Mouse (Mus musculus): ENCODE measurements at regions not wholly inside any gene's neighbourhood (a gene's known extent, or its start where the extent isn't known, plus 50 kb on each side); places are given as distances from the start of the nearest gene placed in this dataset.

- Histone ChIP-seq H3K9me3 (ENCODE audit: control insufficient read depth, low read length) (no peaks in the 10 kb centered on the region), H3K27ac (ENCODE audit: low read depth) (no peak overlapping the region), H3K4me3 (ENCODE audit: low read depth, low read length) (no peak overlapping the region), H3K4me1 (replicated peaks; ENCODE audit: control insufficient read depth, insufficient read depth, low read length) (no peaks in the 10 kb centered on the region), H3K9ac (ENCODE audit: low read length) (no peak overlapping the region), H3K36me3 (ENCODE audit: control insufficient read depth, insufficient read depth, low read length) (no peaks in the 10 kb centered on the region), H3K27me3 (replicated peaks; ENCODE audit: control insufficient read depth, insufficient read depth, low read length) (no peaks in the 10 kb centered on the region), H3K4me2 (ENCODE audit: low read length) (no peak overlapping the region)
- 77% methylated on average over 5 of the region's 5 CpGs for WGBS
- DNase-seq (ENCODE audit: low spot score) (no peak), ATAC-seq (replicated peaks; ENCODE audit: low FRiP score, low TSS enrichment, low read depth) (no peak)
These were observed 360.2 kb upstream of the Fbxo33 start for GRCm38 (mm10) chr12:59579694-59580093.

GRCm38 (mm10) chr12:59563960-59564359 lies 344.4 kb upstream of the Fbxo33 start:
- no peaks in the 10 kb centered on the region for H3K27me3 ChIP-seq (replicated peaks; ENCODE audit: control insufficient read depth, insufficient read depth, low read length)
- no peaks in the 10 kb centered on the region for H3K9me3 ChIP-seq (ENCODE audit: control insufficient read depth, low read length)
- H3K4me1 ChIP-seq (replicated peaks; ENCODE audit: control insufficient read depth, insufficient read depth, low read length): no peaks in the 10 kb centered on the region
- ATAC-seq (replicated peaks; ENCODE audit: low FRiP score, low TSS enrichment, low read depth) (no peak), DNase-seq (ENCODE audit: low spot score) (no peak)
- 83% methylated on average over 3 of the region's 3 CpGs for WGBS
- no peak overlapping the region for H3K4me2 ChIP-seq (ENCODE audit: low read length)
- no peak overlapping the region for H3K27ac ChIP-seq (ENCODE audit: low read depth)
- H3K4me3 ChIP-seq (ENCODE audit: low read depth, low read length): no peak overlapping the region
- no peak overlapping the region for H3K9ac ChIP-seq (ENCODE audit: low read length)
- no peaks in the 10 kb centered on the region for H3K36me3 ChIP-seq (ENCODE audit: control insufficient read depth, insufficient read depth, low read length)

GRCm38 (mm10) chr12:59539788-59540187 lies 320.3 kb upstream of the Fbxo33 start:
- Histone ChIP-seq H3K9ac (ENCODE audit: low read length) (no peak overlapping the region), H3K27ac (ENCODE audit: low read depth) (no peak overlapping the region), H3K4me1 (replicated peaks; ENCODE audit: control insufficient read depth, insufficient read depth, low read length) (no peaks in the 10 kb centered on the region), H3K4me2 (ENCODE audit: low read length) (no peak overlapping the region), H3K9me3 (ENCODE audit: control insufficient read depth, low read length) (no peaks in the 10 kb centered on the region), H3K27me3 (replicated peaks; ENCODE audit: control insufficient read depth, insufficient read depth, low read length) (no peaks in the 10 kb centered on the region), H3K4me3 (ENCODE audit: low read depth, low read length) (no peak overlapping the region), H3K36me3 (ENCODE audit: control insufficient read depth, insufficient read depth, low read length) (no peaks in the 10 kb centered on the region)
- WGBS: 83% methylated on average over 2 of the region's 2 CpGs
- no peak for ATAC-seq (replicated peaks; ENCODE audit: low FRiP score, low TSS enrichment, low read depth)
- no peak for DNase-seq (ENCODE audit: low spot score)

GRCm38 (mm10) chr12:59530521-59530920 lies 311.0 kb upstream of the Fbxo33 start:
- Histone ChIP-seq H3K9me3 (ENCODE audit: control insufficient read depth, low read length) (no peaks in the 10 kb centered on the region), H3K27me3 (replicated peaks; ENCODE audit: control insufficient read depth, insufficient read depth, low read length) (no peaks in the 10 kb centered on the region), H3K4me3 (ENCODE audit: low read depth, low read length) (no peak overlapping the region), H3K4me1 (replicated peaks; ENCODE audit: control insufficient read depth, insufficient read depth, low read length) (no peaks in the 10 kb centered on the region), H3K4me2 (ENCODE audit: low read length) (no peak overlapping the region), H3K9ac (ENCODE audit: low read length) (no peak overlapping the region), H3K36me3 (ENCODE audit: control insufficient read depth, insufficient read depth, low read length) (no peaks in the 10 kb centered on the region), H3K27ac (ENCODE audit: low read depth) (no peak overlapping the region)
- DNase-seq (ENCODE audit: low spot score) (no peak), ATAC-seq (replicated peaks; ENCODE audit: low FRiP score, low TSS enrichment, low read depth) (no peak)
- 77% methylated on average over 4 of the region's 4 CpGs for whole genome bisulfite sequencing

GRCm38 (mm10) chr12:59523368-59523767 lies 303.8 kb upstream of the Fbxo33 start:
- H3K27ac ChIP-seq (ENCODE audit: low read depth): no peak overlapping the region
- no peak overlapping the region for H3K9ac ChIP-seq (ENCODE audit: low read length)
- H3K4me2 ChIP-seq (ENCODE audit: low read length): no peak overlapping the region
- H3K36me3 ChIP-seq (ENCODE audit: control insufficient read depth, insufficient read depth, low read length): no peaks in the 10 kb centered on the region
- DNase-seq (ENCODE audit: low spot score): no peak
- H3K4me1 ChIP-seq (replicated peaks; ENCODE audit: control insufficient read depth, insufficient read depth, low read length): no peaks in the 10 kb centered on the region
- H3K27me3 ChIP-seq (replicated peaks; ENCODE audit: control insufficient read depth, insufficient read depth, low read length): no peaks in the 10 kb centered on the region
- 88% methylated on average over 2 of the region's 2 CpGs for WGBS
- H3K4me3 ChIP-seq (ENCODE audit: low read depth, low read length): no peak overlapping the region
- H3K9me3 ChIP-seq (ENCODE audit: control insufficient read depth, low read length): no peaks in the 10 kb centered on the region
- ATAC-seq (replicated peaks; ENCODE audit: low FRiP score, low TSS enrichment, low read depth): no peak

GRCm38 (mm10) chr12:59521946-59522345 lies 302.4 kb upstream of the Fbxo33 start:
- H3K4me1 ChIP-seq (replicated peaks; ENCODE audit: control insufficient read depth, insufficient read depth, low read length): no peaks in the 10 kb centered on the region
- WGBS: 93% methylated on average over 3 of the region's 3 CpGs
- H3K27ac ChIP-seq (ENCODE audit: low read depth): no peak overlapping the region
- H3K4me3 ChIP-seq (ENCODE audit: low read depth, low read length): no peak overlapping the region
- H3K4me2 ChIP-seq (ENCODE audit: low read length): no peak overlapping the region
- ATAC-seq (replicated peaks; ENCODE audit: low FRiP score, low TSS enrichment, low read depth) (no peak), DNase-seq (ENCODE audit: low spot score) (no peak)
- H3K9me3 ChIP-seq (ENCODE audit: control insufficient read depth, low read length): no peaks in the 10 kb centered on the region
- no peaks in the 10 kb centered on the region for H3K27me3 ChIP-seq (replicated peaks; ENCODE audit: control insufficient read depth, insufficient read depth, low read length)
- no peaks in the 10 kb centered on the region for H3K36me3 ChIP-seq (ENCODE audit: control insufficient read depth, insufficient read depth, low read length)
- no peak overlapping the region for H3K9ac ChIP-seq (ENCODE audit: low read length)

- Histone ChIP-seq H3K36me3 (ENCODE audit: control insufficient read depth, insufficient read depth, low read length) (no peaks in the 10 kb centered on the region), H3K9ac (ENCODE audit: low read length) (no peak overlapping the region), H3K4me1 (replicated peaks; ENCODE audit: control insufficient read depth, insufficient read depth, low read length) (no peaks in the 10 kb centered on the region), H3K27ac (ENCODE audit: low read depth) (no peak overlapping the region), H3K4me3 (ENCODE audit: low read depth, low read length) (no peak overlapping the region), H3K27me3 (replicated peaks; ENCODE audit: control insufficient read depth, insufficient read depth, low read length) (no peaks in the 10 kb centered on the region), H3K9me3 (ENCODE audit: control insufficient read depth, low read length) (no peaks in the 10 kb centered on the region), H3K4me2 (ENCODE audit: low read length) (no peak overlapping the region)
- DNase-seq (ENCODE audit: low spot score) (no peak), ATAC-seq (replicated peaks; ENCODE audit: low FRiP score, low TSS enrichment, low read depth) (no peak)
- WGBS: 87% methylated on average over 4 of the region's 4 CpGs
These were observed 290.3 kb upstream of the Fbxo33 start for GRCm38 (mm10) chr12:59509857-59510256.

- Histone ChIP-seq H3K27ac (ENCODE audit: low read depth) (no peak overlapping the region), H3K9ac (ENCODE audit: low read length) (no peak overlapping the region), H3K9me3 (ENCODE audit: control insufficient read depth, low read length) (no peaks in the 10 kb centered on the region), H3K36me3 (ENCODE audit: control insufficient read depth, insufficient read depth, low read length) (no peaks in the 10 kb centered on the region), H3K4me3 (ENCODE audit: low read depth, low read length) (no peak overlapping the region), H3K4me1 (replicated peaks; ENCODE audit: control insufficient read depth, insufficient read depth, low read length) (no peaks in the 10 kb centered on the region), H3K27me3 (replicated peaks; ENCODE audit: control insufficient read depth, insufficient read depth, low read length) (no peaks in the 10 kb centered on the region), H3K4me2 (ENCODE audit: low read length) (no peak overlapping the region)
- DNase-seq (ENCODE audit: low spot score): no peak
- no peak for ATAC-seq (replicated peaks; ENCODE audit: low FRiP score, low TSS enrichment, low read depth)
- WGBS: 74% methylated on average over 2 of the region's 2 CpGs
These were observed 289.6 kb upstream of the Fbxo33 start for GRCm38 (mm10) chr12:59509175-59509574.

GRCm38 (mm10) chr12:59507431-59507830 lies 287.9 kb upstream of the Fbxo33 start:
- WGBS: 71% methylated on average over 1 of the region's 1 CpGs
- H3K4me1 ChIP-seq (replicated peaks; ENCODE audit: control insufficient read depth, insufficient read depth, low read length): no peaks in the 10 kb centered on the region
- H3K27ac ChIP-seq (ENCODE audit: low read depth): no peak overlapping the region
- no peak overlapping the region for H3K4me2 ChIP-seq (ENCODE audit: low read length)
- H3K4me3 ChIP-seq (ENCODE audit: low read depth, low read length): no peak overlapping the region
- no peaks in the 10 kb centered on the region for H3K9me3 ChIP-seq (ENCODE audit: control insufficient read depth, low read length)
- DNase-seq (ENCODE audit: low spot score): no peak
- H3K9ac ChIP-seq (ENCODE audit: low read length): no peak overlapping the region
- no peaks in the 10 kb centered on the region for H3K27me3 ChIP-seq (replicated peaks; ENCODE audit: control insufficient read depth, insufficient read depth, low read length)
- H3K36me3 ChIP-seq (ENCODE audit: control insufficient read depth, insufficient read depth, low read length): no peaks in the 10 kb centered on the region
- ATAC-seq (replicated peaks; ENCODE audit: low FRiP score, low TSS enrichment, low read depth): no peak
